Mouse (Mus musculus) erythroid progenitor cell, adult 5-6 weeks (primary cell): ENCODE measurements around the gene Gm20425. TPM values are rescaled to one million over a fixed set of nuclear protein-coding genes. Genes with fewer than 3 reads are reported as not detected.

Experiments
- ATAC-seq: replicated peaks from 2 replicates; pipeline ENCODE4 v1.8.0; 2016; ENCODE audit warnings: moderate number of reproducible peaks, mild to moderate bottlenecking, moderate TSS enrichment, inconsistent platforms; ENCODE audit not compliant: poor library complexity, low FRiP score, severe bottlenecking
- total RNA-seq, 2 experiments: library from RNA; stranded (forward) in 1 of 2; stranded (reverse) in 1 of 2; fragments of 150-400 nt in 1 of 2; fragments of 186-747, 209-891 nt in 1 of 2; gene quantifications; 2 replicates each; pipeline versions ENCODE4 v1.2.3 to v1.2.4; 2015 to 2017; ENCODE audit warnings: low replicate concordance in 2 of 2

Gm20425 gene
- total RNA-seq, 2 experiments from 2014 or later: 0.68 TPM; not detected in 1

DNA sequence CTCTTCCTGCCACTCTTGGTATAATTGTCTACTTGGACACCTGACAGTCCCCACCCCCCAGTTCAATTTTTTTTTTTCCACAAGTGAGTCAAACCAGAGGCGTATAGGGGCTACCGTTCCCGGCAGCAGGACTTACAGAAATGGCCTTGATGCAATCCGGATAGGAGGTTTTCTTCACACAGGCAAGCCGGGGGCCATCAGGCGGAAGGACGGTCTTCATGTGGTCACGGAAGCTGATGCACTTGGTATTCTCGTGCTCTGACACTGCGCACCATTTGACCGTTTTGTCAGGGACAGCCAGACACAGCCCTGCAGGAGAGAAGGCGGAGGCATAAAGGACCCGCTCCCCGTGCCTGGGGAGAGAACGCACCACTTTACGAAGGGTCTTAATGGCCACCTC lies 2.3 kb downstream of the Gm20425 start:
- no peak for ATAC-seq

DNA sequence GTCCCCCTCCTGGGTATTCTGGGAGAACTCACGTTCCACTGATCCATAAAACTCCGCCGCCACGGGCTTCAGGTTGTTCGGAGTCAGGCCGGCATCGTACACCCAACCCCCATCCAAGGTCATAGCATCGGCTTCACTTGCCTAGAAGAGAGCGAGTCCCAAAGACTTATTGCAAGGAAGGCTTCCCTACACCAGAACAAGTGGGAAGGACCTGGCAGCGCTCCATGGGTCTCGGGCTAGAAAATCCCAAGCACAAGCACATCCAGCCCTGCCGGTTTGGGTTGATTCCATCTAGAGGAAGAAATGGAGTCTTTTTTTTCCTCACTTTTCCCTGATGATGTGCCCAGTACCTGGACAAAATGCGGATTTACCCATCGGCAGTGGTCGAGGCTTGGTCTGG lies 3.3 kb downstream of the Gm20425 start:
- ATAC-seq: no peak

DNA sequence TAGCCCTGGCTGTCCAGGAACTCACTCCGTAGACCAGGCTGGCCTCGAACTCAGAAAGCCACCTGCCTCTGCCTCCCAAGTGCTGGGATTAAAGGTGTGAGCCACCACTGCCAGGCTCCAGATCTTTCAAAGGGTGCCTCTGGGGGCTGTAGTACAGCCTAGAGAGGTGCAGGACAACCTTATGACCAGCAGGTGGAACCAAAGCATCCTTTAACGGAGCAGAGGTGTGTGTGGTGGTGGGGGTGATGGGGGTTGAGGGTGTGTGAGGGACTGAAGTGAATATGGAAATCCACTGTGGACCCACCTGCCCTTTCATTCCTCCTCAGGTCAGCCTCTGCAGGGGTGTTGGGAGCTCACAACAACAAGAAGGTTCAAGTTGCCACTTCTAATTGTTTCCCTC lies 4.6 kb downstream of the Gm20425 start:
- peak; percentile 65; the same call in 1 of the 2 replicates for ATAC-seq

DNA sequence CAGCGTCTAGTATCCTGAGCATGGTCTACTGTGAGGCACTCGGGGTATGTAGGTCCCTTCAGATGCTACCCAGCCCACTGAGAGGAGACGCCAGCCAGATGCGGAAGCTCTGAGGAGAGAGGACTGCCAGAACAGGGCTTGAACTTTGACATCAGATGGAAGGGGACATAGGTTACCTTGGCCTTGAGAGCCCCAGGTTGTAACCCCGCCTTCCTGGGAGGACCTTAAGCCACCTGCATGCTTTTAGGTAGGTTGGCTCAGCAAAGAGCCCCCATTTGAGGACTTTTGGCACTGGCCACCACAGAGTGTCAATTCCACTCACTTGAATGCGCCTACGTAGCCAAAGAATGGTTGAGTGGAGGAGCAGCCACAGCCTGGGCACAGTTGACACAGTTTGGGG lies 5.4 kb downstream of the Gm20425 start:
- no peak for ATAC-seq

DNA sequence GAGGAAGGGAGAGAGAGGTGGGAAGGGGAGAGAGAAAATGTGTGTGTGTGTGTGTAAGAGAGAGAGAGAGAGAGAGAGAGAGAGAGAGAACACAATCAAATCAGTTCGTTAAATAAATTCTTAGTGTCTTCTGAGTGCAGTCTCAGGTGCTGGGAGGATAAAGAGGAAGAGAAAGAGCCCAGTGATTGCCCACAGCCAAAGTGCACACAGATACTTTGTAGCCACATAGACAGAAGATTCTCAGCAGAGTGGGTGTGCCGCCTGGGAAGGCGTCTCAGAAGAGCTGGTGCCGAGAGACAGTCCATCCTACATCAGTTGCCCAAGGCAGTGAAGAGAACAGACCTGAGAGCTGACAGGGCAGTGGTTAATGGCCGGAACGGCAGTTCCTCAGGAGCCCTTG lies 15.8 kb downstream of the Gm20425 start:
- ATAC-seq: no peak

DNA sequence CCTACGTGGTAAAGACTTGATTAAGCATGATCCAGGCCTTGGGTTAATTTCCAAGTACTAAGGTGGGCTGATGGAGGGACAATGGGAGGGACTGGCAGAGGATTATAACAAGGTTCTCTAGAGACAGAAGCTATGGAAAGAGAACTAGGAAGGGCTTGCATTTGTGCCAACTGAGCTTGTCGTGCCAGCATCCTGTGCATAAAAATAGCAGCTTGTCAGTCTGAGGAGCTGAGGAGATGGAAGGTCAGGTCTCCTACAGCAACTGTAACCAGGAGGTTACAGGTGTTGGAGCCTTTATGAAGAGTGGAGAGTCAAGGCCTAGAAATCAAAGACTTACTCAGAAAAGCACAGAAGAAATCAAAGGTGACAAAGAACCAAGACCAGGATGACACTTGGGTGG lies 16.5 kb downstream of the Gm20425 start:
- no peak for ATAC-seq

DNA sequence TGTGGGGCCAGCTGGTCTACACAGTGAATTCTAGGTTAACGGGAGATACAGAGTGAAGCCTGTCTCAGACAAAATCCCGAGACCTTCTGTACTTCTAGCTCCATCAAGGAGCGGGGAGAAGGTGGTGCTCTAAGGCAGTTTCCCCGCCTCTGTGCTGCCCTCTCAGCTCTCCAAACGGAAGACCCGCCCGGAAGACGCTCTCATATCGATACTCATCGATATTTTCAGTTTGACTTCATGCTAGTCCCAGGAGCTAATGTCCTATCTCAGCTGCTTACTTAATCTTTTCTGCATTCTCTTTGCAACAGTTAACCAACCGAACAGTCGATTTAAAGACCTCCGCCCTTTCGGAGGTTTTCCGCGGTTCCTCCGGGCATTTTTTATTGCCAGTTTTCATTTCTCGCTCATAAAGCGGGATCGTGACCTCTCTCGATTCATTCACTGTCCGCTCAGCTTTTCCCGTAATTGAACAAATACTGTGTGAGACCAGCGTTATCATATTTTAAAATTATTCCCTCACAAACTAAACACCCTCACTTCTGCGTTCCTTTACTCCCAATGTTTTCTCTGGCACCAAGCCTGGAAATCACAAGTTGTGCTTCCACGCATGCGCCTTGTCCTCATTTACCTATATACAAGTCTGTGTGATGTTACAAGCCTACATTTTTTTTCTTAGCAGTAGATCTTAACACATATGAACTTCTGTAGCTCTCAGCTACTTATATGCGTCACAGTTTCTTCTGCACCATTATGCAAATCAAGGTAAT lies 17.3 kb downstream of the Gm20425 start:
- ATAC-seq: no peak

DNA sequence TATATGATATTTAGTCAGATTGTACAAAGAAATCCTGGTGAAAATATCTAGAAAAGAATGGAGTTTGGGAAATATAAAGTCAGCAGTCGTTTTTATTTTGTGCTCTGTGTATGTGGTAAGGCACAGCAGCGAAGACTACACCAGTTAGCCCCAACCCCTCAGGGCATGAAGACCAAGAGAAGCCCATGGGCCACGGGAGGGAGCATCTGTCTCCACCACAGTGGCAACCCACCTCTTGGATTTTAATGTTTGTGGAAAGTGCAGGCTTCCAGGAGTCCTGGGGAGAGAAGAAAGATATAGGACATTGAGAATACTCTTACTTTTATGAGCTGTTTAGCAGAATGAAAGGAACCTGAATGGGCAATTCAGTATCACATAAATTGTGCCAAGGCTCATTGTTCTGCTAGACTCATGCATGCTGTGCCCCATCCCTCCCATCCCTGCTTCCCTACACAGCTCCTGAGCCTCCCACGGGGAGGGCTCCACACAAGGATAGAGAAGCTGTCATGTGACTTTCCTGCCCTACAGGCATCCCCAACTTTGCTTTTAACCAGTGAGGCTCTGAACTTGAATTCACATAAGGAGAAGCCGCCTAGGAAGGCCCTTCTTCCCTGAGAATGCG lies 21.2 kb downstream of the Gm20425 start:
- ATAC-seq: no peak

DNA sequence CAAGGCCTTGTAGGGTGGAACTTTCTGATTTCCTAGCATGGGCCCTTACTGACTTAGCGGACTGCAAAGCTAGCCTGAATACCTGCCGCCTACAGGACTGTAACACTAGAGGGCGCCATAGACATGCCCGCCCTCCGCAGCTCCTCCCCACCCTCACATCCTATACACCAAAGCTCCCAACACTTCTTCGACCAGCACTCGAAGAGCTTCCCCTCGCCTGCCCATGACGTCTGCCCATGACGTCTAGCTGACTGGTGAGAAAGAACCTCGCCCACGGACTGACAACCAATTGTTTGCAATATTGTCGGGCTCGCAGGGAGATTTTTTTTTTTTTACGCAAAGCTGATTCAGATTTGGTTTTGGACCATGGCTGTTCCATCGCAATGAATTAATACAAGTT lies 22.3 kb downstream of the Gm20425 start:
- peak; percentile 97 for ATAC-seq

DNA sequence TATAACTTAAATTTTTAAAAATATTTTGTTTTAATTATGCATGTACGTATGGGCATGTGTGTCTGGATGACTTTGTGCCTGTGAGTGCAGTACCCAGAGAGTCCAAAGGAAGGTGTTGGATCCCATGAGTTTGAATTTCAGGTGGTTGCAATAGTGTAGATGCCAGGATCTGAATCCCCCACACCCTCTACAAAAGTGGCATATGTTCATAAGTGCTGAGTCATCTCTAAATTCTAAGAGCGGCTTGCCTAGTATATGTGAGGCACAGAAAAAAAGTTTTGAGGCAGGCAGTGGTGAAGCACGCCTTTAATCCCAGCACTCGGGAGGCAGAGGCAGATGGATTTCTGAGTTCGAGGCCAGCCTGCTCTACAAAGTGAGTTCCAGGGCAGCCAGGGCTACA lies 24.3 kb downstream of the Gm20425 start:
- ATAC-seq: no peak

DNA sequence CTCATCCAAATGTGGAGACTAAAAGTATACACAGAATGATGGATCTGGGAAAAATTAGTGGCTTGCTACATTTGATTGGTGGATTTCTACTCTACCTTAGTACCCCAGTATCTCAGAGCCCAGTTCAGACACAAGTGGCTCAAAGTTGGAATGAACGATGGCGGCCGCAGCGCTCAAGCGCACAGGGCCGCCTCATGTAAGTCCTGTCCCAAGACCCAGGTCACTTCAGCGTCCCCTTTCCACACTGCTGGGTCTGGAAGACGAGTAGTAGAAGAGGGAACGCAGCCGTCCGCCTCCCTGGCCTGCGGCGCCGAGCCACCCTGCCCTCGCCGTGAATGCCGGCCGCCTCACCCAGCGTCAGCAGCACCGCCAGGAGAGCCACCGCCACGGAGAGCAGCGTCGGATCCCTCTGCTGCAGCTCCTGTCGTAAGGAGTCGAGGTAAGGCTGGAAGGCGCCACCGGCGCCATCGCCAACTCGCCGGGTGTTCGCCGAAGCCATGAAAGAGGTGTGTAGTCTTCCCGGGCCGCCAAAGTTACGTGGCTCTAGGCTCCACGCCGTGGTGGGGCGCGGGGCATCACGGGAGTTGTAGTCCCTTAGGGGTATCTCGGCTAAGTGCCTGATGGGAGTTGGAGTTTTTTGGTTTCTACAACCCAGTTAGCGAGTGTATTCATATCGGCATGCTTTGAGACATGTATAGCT lies 28.4 kb downstream of the Gm20425 start, which contains the start of gene Srprb:
Gene Srprb, minus strand, starts transcription at position 577 of the 700 bp plus-strand sequence.
- ATAC-seq: peak; percentile 99

DNA sequence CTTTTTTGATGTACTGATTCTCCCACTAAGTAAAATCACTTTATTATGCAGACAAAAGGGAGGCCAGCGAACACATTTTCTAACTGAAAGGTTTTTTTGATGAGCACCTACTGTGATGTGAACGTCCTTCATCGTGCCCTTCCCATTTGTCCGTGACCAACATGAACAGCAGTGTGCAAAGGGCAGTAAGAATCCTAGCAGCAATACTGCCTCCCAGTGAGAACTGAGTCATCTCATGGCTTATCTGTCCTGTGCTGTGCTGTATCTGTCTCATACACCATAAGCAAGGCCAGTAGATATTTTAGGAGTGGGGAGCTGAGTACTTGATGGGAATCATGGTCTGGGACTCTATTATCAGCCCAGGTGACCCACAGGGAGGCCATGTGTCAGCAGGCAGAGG lies 41.7 kb downstream of the Gm20425 start:
- no peak for ATAC-seq

DNA sequence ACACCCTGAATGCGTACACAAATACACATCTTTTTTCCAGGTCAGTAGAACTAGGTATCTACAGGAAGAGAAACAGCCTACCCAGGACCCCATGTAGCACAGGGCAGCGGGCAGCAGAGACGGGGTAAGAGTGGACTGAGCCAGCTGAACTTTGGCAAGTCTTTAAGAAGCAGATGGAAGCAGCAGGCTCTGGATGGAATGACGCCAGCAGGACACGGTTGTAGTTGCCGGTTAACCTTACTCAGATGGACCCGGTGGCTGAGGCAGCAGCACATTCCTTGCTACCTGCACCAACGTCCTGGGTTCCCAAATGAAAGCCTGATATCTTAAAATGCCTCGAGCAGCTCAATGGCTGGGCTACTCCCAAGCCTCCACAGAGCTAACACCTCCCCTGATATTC lies 43.4 kb downstream of the Gm20425 start:
- ATAC-seq: no peak

DNA sequence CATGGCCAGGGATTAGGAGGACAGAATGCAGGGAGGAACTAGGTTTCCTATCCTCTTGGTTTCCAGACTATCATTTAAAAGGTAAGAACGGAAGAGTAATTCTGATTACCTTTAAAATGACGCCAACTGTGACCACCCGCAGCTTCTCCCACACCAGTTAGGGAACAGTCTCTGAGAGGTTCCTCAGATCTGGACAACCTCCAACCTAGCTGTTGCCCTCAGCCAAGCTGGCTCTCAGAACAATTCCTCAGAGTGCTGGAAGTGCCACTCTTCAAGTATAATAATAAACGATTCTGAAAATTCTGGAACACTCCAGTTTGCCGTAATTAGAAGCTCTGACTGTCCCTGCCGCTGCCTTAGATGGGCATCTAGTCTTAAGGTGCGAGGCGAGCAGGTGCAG lies 44.2 kb downstream of the Gm20425 start:
- no peak for ATAC-seq

DNA sequence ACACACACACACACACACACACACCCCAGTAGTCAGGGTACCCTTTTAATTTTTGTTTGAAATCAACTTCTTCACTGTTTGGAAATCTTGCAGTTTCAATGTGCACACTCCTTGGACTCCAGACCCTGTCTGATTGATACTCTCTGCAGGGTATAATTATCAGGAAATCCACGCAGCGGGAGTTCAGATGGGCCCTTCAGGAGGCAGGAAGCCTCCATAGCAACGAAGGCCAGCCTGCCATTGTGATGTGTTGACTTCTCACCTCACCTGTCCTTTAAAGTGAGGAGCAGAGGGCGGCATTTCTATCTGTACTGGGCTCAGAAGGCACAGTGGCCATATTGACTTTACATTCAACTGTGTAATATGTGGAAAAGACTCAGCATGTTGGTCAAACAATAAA lies 45.3 kb downstream of the Gm20425 start:
- ATAC-seq: no peak

DNA sequence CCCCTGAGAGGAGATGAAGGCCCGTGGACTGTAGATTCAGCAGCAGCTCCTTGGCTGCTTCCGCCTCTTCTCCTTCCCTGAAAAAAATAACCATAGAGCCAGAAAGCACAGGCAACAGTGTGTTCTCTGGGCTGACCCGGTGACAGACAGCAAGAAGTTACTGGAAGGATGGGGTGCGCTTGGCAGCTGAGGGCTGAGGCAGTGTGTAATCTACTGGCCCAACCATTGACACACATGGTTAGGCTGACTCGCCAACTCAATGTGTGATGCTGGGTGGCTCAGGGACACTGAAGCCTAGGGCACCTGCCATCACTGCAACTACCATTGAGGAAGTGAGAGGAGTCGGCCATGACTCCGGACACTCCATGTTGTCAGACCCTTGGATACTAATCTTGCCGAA lies 48.2 kb downstream of the Gm20425 start:
- no peak for ATAC-seq

DNA sequence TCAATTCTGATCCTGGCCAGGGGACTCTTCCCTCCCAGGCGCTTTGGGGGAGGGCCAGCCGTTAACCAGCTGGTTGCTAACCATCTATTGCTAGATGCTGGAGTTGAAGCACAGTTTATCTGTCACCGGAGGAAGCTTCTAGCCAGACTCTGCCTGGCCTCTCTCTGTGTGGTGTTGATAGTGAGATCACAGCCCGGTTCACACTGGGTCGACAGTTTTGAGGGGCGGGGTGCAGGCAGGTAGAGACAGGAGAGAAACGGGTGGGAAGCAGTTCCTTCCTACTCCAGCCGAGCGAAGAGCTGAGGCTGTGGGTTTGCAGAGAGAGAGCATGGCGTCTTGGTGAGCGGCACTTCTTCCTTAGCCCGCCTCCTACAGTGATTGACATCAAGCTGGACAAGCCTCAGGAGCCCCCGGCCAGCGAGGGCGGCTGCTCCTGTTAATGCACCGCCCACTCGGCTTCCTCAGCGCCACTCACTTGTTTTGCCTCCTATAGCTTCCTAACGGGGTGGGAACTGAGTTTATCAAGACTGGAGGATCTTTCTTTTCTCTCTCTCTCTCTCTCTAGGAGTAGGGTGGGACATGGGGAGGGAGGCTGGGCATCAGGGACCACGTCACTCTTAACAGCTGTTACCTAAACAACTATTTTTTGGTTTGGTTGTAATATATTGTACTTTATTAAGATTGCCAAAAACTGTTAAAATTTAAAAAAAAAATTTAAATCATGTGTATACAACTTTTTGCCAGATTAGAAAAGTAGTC lies 49.1 kb downstream of the Gm20425 start:
- ATAC-seq: peak; percentile 53

DNA sequence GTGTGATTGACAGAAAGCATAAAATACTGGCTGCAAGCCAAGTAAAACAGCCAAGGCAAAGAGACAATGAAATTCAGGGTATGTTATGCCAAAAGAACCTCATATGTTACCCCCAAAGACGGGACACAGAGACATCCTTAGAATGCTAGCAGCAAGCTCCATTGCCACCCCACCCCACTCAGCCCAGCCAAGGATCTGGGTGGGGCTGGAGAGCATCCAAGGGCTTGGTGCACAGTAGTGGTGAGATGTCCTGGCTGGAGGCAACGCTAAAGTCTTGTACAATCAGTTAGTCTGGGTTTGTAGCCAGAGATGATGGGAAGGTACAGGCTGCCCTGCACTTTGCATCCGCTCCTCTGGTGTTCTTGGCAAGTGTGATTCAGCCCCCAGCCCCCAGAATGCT lies 49.8 kb downstream of the Gm20425 start:
- peak; percentile 72 for ATAC-seq

DNA sequence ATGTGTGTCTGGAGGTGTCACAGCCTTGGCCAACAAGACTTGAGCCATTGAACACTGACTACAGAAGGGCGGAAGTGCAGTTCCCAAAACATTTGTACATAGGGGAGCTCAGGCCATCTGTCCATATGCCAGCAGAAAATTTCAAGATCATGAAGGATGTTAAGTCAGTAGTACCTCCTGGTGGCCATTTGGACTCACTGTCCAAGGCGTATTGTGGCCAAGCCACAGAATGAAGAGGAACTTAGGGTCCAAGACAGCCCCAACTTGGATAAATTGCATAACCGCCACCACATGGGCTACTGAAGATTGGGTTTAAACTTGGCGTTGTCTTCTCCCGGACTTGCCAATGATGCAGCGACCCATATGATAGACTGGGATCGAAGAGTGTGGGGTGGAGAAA lies 54.4 kb downstream of the Gm20425 start:
- ATAC-seq: no peak

DNA sequence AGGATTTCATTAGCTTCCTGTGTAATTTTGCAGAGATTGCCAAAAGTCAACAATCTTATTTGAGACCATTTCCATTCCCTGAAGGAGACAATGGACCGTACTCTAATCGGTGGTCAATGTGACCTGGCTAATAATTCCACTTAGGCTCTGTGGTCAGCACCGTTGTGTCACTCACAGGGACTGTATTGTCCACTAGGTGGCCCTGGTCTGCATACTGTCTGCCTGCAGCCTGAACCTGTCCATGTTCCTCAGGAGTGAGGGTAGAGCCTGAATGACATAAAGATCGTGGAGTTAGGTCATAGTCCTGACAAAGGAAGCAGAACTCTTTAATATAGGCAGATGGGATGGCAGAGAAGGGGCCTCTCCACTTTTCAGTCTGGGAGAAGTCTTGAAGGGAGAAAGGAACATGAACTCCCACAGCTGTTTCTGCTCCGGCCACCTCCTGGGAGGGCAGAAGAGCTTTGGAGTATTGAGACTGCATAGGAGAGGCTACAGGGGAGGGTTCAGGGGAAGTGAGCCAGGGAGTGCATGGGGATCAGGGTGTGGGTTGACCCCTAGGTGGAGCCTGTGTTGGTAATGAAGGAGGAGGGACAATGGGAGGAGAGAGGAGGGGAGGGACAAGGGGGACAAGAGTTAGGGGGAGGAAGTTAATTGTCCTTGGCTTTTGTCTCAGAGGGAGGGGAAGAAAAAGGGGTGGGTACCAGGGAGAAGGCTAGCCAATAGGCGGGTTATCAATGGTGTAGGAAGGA lies 55.2 kb downstream of the Gm20425 start:
- ATAC-seq: no peak
